Mouse (Mus musculus) B cell, adult (primary cell): ENCODE measurements around the gene Mrps18c. TPM values are rescaled to one million over a fixed set of nuclear protein-coding genes. Genes with fewer than 3 reads are reported as not detected.

ENCODE experiments used
- total RNA-seq: library from RNA; stranded (reverse); gene quantifications from 4 replicates; pipeline ENCODE4 v1.2.4, GENCODE M21; 2023; ENCODE audit not compliant: inconsistent age

Gene Mrps18c
- 57.0 to 67.4 TPM (median 63.4 TPM) in 4 replicates for total RNA-seq

DNA sequence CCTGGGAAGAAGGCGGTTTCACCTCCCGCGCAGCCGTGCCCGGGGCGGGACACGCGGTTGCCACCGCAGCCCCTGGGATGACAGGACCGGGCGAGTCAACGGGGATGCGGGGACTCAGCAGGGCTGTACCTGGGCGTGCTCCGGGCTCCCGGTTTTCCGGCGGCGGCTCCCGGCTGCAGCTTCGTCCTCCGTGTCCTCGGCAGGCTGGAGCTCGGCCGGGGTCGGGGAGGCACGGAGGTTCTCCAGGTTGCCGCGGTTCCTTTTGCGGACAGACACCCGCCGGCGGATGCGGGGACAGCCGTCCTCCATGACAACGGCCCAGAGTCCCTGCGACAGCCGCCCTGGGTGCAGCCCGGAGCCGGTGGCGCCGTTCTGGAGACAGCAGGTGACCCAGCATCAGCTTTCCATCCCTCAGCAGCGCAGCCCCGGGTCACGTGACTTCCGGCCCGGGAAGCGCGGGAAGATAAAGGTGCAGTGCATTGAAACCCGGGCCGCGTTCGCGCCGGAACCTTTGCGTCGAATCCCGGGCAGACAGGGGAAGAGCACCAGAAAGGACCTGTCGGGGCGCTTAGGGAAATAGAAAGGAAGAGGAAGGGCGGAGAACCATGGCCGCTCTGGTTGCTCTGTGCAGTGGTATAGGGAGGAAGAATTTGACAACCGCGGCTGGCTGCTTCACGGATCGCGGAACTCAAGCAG lies at the start of gene Mrps18c, which contains the start of gene Helq:
TSS of gene Mrps18c (plus strand) at position 463 of the 696 bp plus-strand sequence.
TSS of gene Helq (minus strand) at position 434 of the 696 bp plus-strand sequence.

GRCm38 (mm10) chr5:100820483-100821184 lies 22.2 kb downstream of the Mrps18c start, which contains the start of gene Abraxas1:
Abraxas1 (minus strand) TSS chr5:100820965.

GRCm38 (mm10) chr5:100845485-100845847 lies 47.0 kb downstream of the Mrps18c start, which contains the start of gene Gpat3:
Gpat3 (plus strand) TSS chr5:100845713.

Other genes starting within 250 kb of the Mrps18c start
- 436 to 464 TPM (median 452 TPM) in 4 replicates for gene Plac8, start 226.4 kb upstream of the Mrps18c start, total RNA-seq
- 49.1 to 52.3 TPM (median 51.5 TPM) in 4 replicates for gene Coq2, start 123.5 kb upstream of the Mrps18c start, total RNA-seq
- gene Hpse, start 78.9 kb upstream of the Mrps18c start, total RNA-seq = 14.0 to 18.6 TPM (median 15.0 TPM) in 4 replicates
- gene Helq, start within 50 bp of the Mrps18c start, total RNA-seq = 26.0 to 30.7 TPM (median 27.8 TPM) in 4 replicates
- 13.3 to 18.4 TPM (median 17.1 TPM) in 4 replicates for gene Abraxas1, start 22.3 kb downstream of the Mrps18c start, total RNA-seq
- gene Gpat3, start 47.1 kb downstream of the Mrps18c start, total RNA-seq = 7.6 to 10.6 TPM (median 9.8 TPM) in 4 replicates